Mouse (Mus musculus): ENCODE results near the gene Ash1l.

- TF ChIP-seq POLR2A (IDR thresholded peaks at IDR 0.05; ENCODE audit: borderline replicate concordance, extremely low read depth, low read depth, low read length) (no peak), CTCF (IDR thresholded peaks at IDR 0.05; ENCODE audit: insufficient read depth, low read length) (no peak)
These were observed 143.6 kb downstream of the Ash1l start for GRCm38 (mm10) chr3:89094021-89094420.
